Mouse (Mus musculus): ENCODE results near the gene Pbx1.

- TF ChIP-seq CTCF (IDR thresholded peaks at IDR 0.05; ENCODE audit: control insufficient read depth, insufficient read depth, insufficient replicate concordance, low read depth, low read length) (no peak), POLR2A (IDR thresholded peaks at IDR 0.05; ENCODE audit: control insufficient read depth, low read depth, low read length) (no peak)
These were observed 184.9 kb downstream of the Pbx1 start for GRCm38 (mm10) chr1:168246968-168247724.
